Mouse (Mus musculus) inflammation-experienced regulatory T-cells, adult 6 months (primary cell): ENCODE data around the gene Bptf. TPM values are rescaled to one million over a fixed set of nuclear protein-coding genes. Genes with fewer than 3 reads are reported as not detected.
"Not testable (repeated sequence)": the region's sequence is repeated elsewhere in the genome, so short reads cannot be mapped to it uniquely, and the experiment has no call there.

ENCODE experiments used
- ATAC-seq: one replicate; pipeline ENCODE4 v1.8.0; 2017
- polyA plus RNA-seq, 3 experiments: library from polyadenylated mRNA; unstranded; fragments of 100-300 nt; shearing (Covaris generic); gene quantifications; one replicate each; pipeline ENCODE4 v1.2.1; 2017

The Bptf gene
- polyA plus RNA-seq, 3 experiments from 2014 or later, result 44.7 to 85.4 (median 83.8) TPM

GRCm38 (mm10) chr11:107016893-107017292 is 115.0 kb downstream of the Bptf start:
- ATAC-seq, result no peak

- ATAC-seq, result not testable (repeated sequence)
These were observed 116.3 kb downstream of the Bptf start for GRCm38 (mm10) chr11:107015535-107016187.

- ATAC-seq, result no peak
These were observed 117.2 kb downstream of the Bptf start for GRCm38 (mm10) chr11:107014597-107015309.

- no peak for ATAC-seq
These were observed 117.8 kb downstream of the Bptf start for GRCm38 (mm10) chr11:107014020-107014585.

GRCm38 (mm10) chr11:107012324-107013017 is 119.5 kb downstream of the Bptf start:
- ATAC-seq, result peak; percentile 87

GRCm38 (mm10) chr11:107011669-107012323 is 120.1 kb downstream of the Bptf start:
- peak; percentile 37 for ATAC-seq

- no peak for ATAC-seq
These were observed 120.8 kb downstream of the Bptf start for GRCm38 (mm10) chr11:107011171-107011570.

GRCm38 (mm10) chr11:107010447-107010846 is 121.5 kb downstream of the Bptf start:
- ATAC-seq, result no peak

GRCm38 (mm10) chr11:107005538-107005937 is 126.4 kb downstream of the Bptf start:
- ATAC-seq, result no peak

GRCm38 (mm10) chr11:107001760-107002675 is 129.9 kb downstream of the Bptf start:
- ATAC-seq, result no peak

- ATAC-seq, result no peak
These were observed 131.9 kb downstream of the Bptf start for GRCm38 (mm10) chr11:106999949-107000513.

- peak; percentile 95 for ATAC-seq
These were observed 132.6 kb downstream of the Bptf start, which contains the start of gene Kpna2 for GRCm38 (mm10) chr11:106999151-106999948. Gene Kpna2, minus strand, starts transcription at chr11:106999541.

- ATAC-seq, result peak; percentile 18
These were observed 133.2 kb downstream of the Bptf start for GRCm38 (mm10) chr11:106998651-106999150.

GRCm38 (mm10) chr11:106997976-106998375 is 134.0 kb downstream of the Bptf start:
- ATAC-seq, result no peak

- not testable (repeated sequence) for ATAC-seq
These were observed 135.4 kb downstream of the Bptf start for GRCm38 (mm10) chr11:106996492-106996891.

- no peak for ATAC-seq
These were observed 137.5 kb downstream of the Bptf start for GRCm38 (mm10) chr11:106994246-106995085.

- no peak for ATAC-seq
These were observed 144.5 kb downstream of the Bptf start for GRCm38 (mm10) chr11:106987384-106987783.

- not testable (repeated sequence) for ATAC-seq
These were observed 145.8 kb downstream of the Bptf start for GRCm38 (mm10) chr11:106985979-106986604.
